Mouse (Mus musculus) right cerebral cortex, postnatal 4 days (tissue): ENCODE data around the gene Mast3.

Experiments used
- DNase-seq: peaks from one replicate; pipeline ENCODE4 v3.0.0-alpha.2; 2022

The Mast3 gene

GRCm38 (mm10) chr8:70804481-70805206 is at the start of gene Mast3:
Gene Mast3 (minus strand): TSS chr8:70805054.
- peak; percentile 79 for DNase-seq

GRCm38 (mm10) chr8:70853863-70854262 is 49.0 kb upstream of the Mast3 start:
- no peak for DNase-seq

GRCm38 (mm10) chr8:70852595-70853231 is 47.9 kb upstream of the Mast3 start:
- DNase-seq = no peak

- DNase-seq = no peak
Measured at GRCm38 (mm10) chr8:70851837-70852236, 47.0 kb upstream of the Mast3 start.

GRCm38 (mm10) chr8:70850947-70851346 is 46.1 kb upstream of the Mast3 start:
- DNase-seq = no peak

GRCm38 (mm10) chr8:70850132-70850845 is 45.4 kb upstream of the Mast3 start:
- DNase-seq = no peak

- no peak for DNase-seq
Measured at GRCm38 (mm10) chr8:70849333-70849990, 44.6 kb upstream of the Mast3 start.

- no peak for DNase-seq
Measured at GRCm38 (mm10) chr8:70846371-70847154, 41.7 kb upstream of the Mast3 start.

- no peak for DNase-seq
Measured at GRCm38 (mm10) chr8:70845108-70845507, 40.3 kb upstream of the Mast3 start.

GRCm38 (mm10) chr8:70844523-70844922 is 39.7 kb upstream of the Mast3 start:
- peak; percentile 96 for DNase-seq

GRCm38 (mm10) chr8:70843941-70844340 is 39.1 kb upstream of the Mast3 start:
- DNase-seq = no peak

GRCm38 (mm10) chr8:70843214-70843773 is 38.4 kb upstream of the Mast3 start:
- DNase-seq = no peak

- DNase-seq = no peak
Measured at GRCm38 (mm10) chr8:70842484-70842883, 37.6 kb upstream of the Mast3 start.

- peak; percentile 95 for DNase-seq
Measured at GRCm38 (mm10) chr8:70841147-70842072, 36.6 kb upstream of the Mast3 start.

- DNase-seq = no peak
Measured at GRCm38 (mm10) chr8:70840590-70840989, 35.7 kb upstream of the Mast3 start.

- DNase-seq = peak; percentile 93
Measured at GRCm38 (mm10) chr8:70839408-70840351, 34.8 kb upstream of the Mast3 start, which contains the start of gene Arrdc2. Gene Arrdc2 (minus strand): TSS chr8:70839720.

GRCm38 (mm10) chr8:70838654-70839407 is 34.0 kb upstream of the Mast3 start:
- no peak for DNase-seq

- DNase-seq = no peak
Measured at GRCm38 (mm10) chr8:70836666-70837065, 31.8 kb upstream of the Mast3 start.

GRCm38 (mm10) chr8:70834071-70834470 is 29.2 kb upstream of the Mast3 start:
- no peak for DNase-seq
